Mouse (Mus musculus): ENCODE data around the gene Rac2. TPM values are rescaled to one million over a fixed set of nuclear protein-coding genes. Genes with fewer than 3 reads are reported as not detected.

Rac2 gene
- polyA plus RNA-seq, 1 experiment = 136 TPM

DNA sequence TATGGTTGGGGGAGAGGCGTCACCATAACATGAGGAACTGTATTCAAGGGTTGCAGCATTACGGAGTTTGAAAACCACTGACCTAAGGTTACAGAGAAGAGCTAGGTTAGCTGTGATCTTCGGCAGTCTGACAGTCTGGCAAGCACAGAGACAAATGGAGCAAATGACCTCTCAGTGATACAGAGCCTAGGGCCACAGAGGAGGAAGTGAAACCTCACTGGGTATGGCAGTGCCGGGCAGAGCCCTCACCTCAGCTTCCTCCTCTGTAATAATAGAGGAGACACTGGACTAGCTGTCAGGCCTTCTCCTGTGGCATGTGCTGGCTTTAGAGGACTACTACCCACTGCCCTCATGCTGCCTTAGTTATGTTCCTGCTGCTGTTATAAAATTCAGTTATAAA lies 16.3 kb upstream of the Rac2 start:
- Histone ChIP-seq H3K27ac (ENCODE audit: insufficient read depth, low read depth, low read length) (no peak overlapping the region; the same call in 1 of the 2 replicates), H3K36me3 (ENCODE audit: control insufficient read depth, insufficient read depth, low read length) (no peaks in the 10 kb centered on the region), H3K4me3 (ENCODE audit: low read depth, low read length) (no peak overlapping the region), H3K27me3 (ENCODE audit: control insufficient read depth, insufficient read depth, low read length) (no peaks in the 10 kb centered on the region), H3K4me1 (ENCODE audit: control insufficient read depth, insufficient read depth, insufficient read length, low read length) (peaks cover 6% of the 10 kb centered on the region; the same call in 1 of the 2 replicates)
- no peak for TF ChIP-seq POLR2A (IDR thresholded peaks at IDR 0.05; ENCODE audit: low read depth, low read length)
- no peak for TF ChIP-seq CTCF (IDR thresholded peaks at IDR 0.05; ENCODE audit: extremely low read depth, insufficient read length, insufficient replicate concordance, low read depth, low read length)
- 65% methylated on average over 4 of the region's 4 CpGs for WGBS

GRCm38 (mm10) chr15:78588049-78588448 lies 15.5 kb upstream of the Rac2 start:
- TF ChIP-seq POLR2A (IDR thresholded peaks at IDR 0.05; ENCODE audit: low read depth, low read length) (no peak), CTCF (IDR thresholded peaks at IDR 0.05; ENCODE audit: extremely low read depth, insufficient read length, insufficient replicate concordance, low read depth, low read length) (no peak)
- Histone ChIP-seq H3K4me3 (ENCODE audit: low read depth, low read length) (no peak overlapping the region), H3K36me3 (ENCODE audit: control insufficient read depth, insufficient read depth, low read length) (no peaks in the 10 kb centered on the region), H3K27ac (ENCODE audit: insufficient read depth, low read depth, low read length) (no peak overlapping the region), H3K27me3 (ENCODE audit: control insufficient read depth, insufficient read depth, low read length) (no peaks in the 10 kb centered on the region), H3K4me1 (ENCODE audit: control insufficient read depth, insufficient read depth, insufficient read length, low read length) (peaks cover 6% of the 10 kb centered on the region; the same call in 1 of the 2 replicates)
- 71% methylated on average over 4 of the region's 4 CpGs for WGBS

DNA sequence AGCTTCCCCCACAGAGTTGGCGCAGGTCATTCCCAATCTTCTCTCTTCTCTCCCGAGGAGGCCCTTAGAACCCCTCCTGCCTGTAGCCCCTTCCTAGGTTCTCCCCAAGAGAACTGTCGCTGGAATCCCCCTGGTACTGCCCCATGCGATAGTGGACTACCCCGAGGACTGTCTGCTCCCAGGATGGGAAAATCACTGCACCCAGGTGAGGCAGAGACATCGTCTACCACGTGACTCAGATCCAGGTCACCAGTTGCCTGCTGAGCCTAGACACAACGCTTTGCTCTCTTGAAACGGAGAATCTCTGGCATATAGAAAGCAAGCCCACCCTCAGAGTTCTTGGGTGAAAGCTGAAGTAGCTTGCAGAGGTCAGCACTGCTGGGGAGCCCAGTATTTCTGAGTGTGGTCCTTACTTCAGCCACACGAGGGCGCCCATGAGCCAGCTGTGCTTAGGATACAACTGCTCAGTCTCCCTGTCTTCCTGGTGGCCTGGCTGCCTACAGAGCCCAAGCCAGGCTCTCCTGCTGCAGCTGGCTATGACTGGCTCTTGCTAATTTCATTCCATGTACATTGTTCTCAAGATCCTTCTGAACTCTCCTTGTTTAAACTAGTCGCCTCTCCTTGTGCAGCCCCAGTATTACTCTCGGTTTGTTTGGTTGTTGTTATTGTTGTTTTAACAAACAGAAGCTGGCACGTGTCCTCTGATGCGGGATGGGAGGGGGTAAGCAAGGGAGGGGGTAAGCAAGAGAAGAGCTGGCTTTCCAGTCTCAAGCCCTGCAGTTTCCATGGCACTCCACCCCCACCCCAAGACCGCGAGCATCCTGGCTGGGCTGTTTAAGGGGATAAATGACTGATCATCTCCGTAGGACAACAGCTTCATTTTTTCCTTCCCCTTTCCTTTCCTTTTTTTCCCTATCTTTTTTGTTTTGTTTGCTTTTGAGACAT lies 14.7 kb upstream of the Rac2 start:
- H3K27ac ChIP-seq (ENCODE audit: insufficient read depth, low read depth, low read length) = no peak overlapping the region
- H3K4me1 ChIP-seq (ENCODE audit: control insufficient read depth, insufficient read depth, insufficient read length, low read length) = peaks cover 6% of the 10 kb centered on the region; the same call in 1 of the 2 replicates
- WGBS = 54% methylated on average over 18 of the region's 18 CpGs
- H3K36me3 ChIP-seq (ENCODE audit: control insufficient read depth, insufficient read depth, low read length) = no peaks in the 10 kb centered on the region
- no peaks in the 10 kb centered on the region for H3K27me3 ChIP-seq (ENCODE audit: control insufficient read depth, insufficient read depth, low read length)
- TF ChIP-seq CTCF (IDR thresholded peaks at IDR 0.05; ENCODE audit: extremely low read depth, insufficient read length, insufficient replicate concordance, low read depth, low read length) = peak; percentile 85
- no peak for TF ChIP-seq POLR2A (IDR thresholded peaks at IDR 0.05; ENCODE audit: low read depth, low read length)
- H3K4me3 ChIP-seq (ENCODE audit: low read depth, low read length) = no peak overlapping the region

DNA sequence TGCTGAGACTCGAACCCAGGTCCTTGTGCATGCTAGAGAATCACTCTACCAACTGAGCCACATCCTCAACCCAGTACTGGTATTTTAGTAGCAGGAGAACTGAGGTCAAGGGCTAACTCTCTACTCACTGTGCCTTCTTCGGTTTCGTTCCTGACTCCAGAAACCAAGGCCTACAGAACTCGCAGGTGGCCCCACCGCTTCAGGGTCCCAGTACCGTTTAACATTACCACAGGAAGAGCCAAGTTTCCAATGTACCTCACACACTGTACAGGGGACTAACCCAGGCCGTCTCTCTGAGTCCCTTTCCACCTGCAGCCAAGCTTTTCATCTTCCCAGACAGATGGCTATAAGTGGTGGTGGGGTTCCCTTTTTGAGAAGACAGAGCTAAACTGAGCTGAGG lies 12.8 kb upstream of the Rac2 start:
- TF ChIP-seq CTCF (IDR thresholded peaks at IDR 0.05; ENCODE audit: extremely low read depth, insufficient read length, insufficient replicate concordance, low read depth, low read length) (no peak), POLR2A (IDR thresholded peaks at IDR 0.05; ENCODE audit: low read depth, low read length) (no peak)
- 81% methylated on average over 7 of the region's 7 CpGs for WGBS
- Histone ChIP-seq H3K4me1 (ENCODE audit: control insufficient read depth, insufficient read depth, insufficient read length, low read length) (peaks cover 6% of the 10 kb centered on the region; the same call in 1 of the 2 replicates), H3K4me3 (ENCODE audit: low read depth, low read length) (no peak overlapping the region), H3K27ac (ENCODE audit: insufficient read depth, low read depth, low read length) (no peak overlapping the region), H3K27me3 (ENCODE audit: control insufficient read depth, insufficient read depth, low read length) (no peaks in the 10 kb centered on the region), H3K36me3 (ENCODE audit: control insufficient read depth, insufficient read depth, low read length) (no peaks in the 10 kb centered on the region)

DNA sequence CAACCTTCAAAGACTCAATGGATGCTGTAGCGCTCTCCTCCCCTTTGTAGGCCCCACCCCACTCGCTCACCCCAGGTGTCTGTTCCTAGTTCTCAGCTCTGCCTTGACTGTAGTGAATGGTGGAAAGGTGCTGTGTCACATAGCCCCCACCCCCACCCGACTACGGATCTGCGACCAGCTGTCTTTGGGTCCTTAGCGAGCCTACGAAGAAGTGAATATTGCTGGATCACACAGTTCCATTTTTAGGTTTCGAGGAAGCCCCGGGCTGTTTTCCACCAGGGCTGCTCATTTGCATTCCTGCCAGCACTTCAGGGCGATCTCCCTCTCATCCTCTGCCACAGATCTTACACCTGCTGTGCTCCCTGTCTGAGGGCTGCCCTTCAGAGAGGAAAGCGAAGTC lies 10.8 kb upstream of the Rac2 start:
- no peak overlapping the region for H3K4me3 ChIP-seq (ENCODE audit: low read depth, low read length)
- 48% methylated on average over 11 of the region's 11 CpGs for WGBS
- no peaks in the 10 kb centered on the region for H3K27me3 ChIP-seq (ENCODE audit: control insufficient read depth, insufficient read depth, low read length)
- TF ChIP-seq POLR2A (IDR thresholded peaks at IDR 0.05; ENCODE audit: low read depth, low read length) = no peak
- TF ChIP-seq CTCF (IDR thresholded peaks at IDR 0.05; ENCODE audit: extremely low read depth, insufficient read length, insufficient replicate concordance, low read depth, low read length) = no peak
- peaks cover 5% of the 10 kb centered on the region; the same call in 1 of the 2 replicates for H3K4me1 ChIP-seq (ENCODE audit: control insufficient read depth, insufficient read depth, insufficient read length, low read length)
- H3K27ac ChIP-seq (ENCODE audit: insufficient read depth, low read depth, low read length) = no peak overlapping the region
- H3K36me3 ChIP-seq (ENCODE audit: control insufficient read depth, insufficient read depth, low read length) = no peaks in the 10 kb centered on the region

DNA sequence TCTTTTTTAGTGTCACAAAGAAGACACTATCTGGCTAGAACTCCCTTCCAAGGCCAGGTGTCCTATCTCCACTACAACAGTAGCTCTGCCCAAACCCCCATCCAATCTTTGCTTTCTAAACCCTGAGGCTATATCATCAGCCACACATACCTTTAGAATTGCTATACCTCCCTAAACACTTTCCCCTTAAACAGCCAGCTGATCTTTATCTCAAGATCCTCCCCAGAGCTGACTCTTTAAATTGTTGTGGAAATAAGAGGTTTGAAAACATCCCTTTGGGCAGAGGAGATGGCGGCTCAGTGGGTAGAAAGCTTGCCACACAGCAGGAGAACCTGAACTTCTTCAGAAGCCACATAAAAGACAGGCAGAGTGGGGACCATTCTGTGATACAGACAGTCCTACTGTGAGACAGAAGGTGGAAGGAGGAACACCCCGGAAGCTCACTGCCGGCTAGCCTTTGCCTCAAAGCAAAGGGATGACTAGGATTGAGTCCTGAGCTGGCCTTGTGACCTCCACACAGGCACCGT lies 3.8 kb upstream of the Rac2 start:
- peaks cover 10% of the 10 kb centered on the region; the same call in 1 of the 2 replicates for H3K4me1 ChIP-seq (ENCODE audit: control insufficient read depth, insufficient read depth, insufficient read length, low read length)
- no peak overlapping the region for H3K27ac ChIP-seq (ENCODE audit: insufficient read depth, low read depth, low read length)
- H3K4me3 ChIP-seq (ENCODE audit: low read depth, low read length) = no peak overlapping the region
- WGBS = 78% methylated on average over 4 of the region's 4 CpGs
- no peaks in the 10 kb centered on the region for H3K36me3 ChIP-seq (ENCODE audit: control insufficient read depth, insufficient read depth, low read length)
- TF ChIP-seq POLR2A (IDR thresholded peaks at IDR 0.05; ENCODE audit: low read depth, low read length) = no peak
- no peak for TF ChIP-seq CTCF (IDR thresholded peaks at IDR 0.05; ENCODE audit: extremely low read depth, insufficient read length, insufficient replicate concordance, low read depth, low read length)
- H3K27me3 ChIP-seq (ENCODE audit: control insufficient read depth, insufficient read depth, low read length) = no peaks in the 10 kb centered on the region

DNA sequence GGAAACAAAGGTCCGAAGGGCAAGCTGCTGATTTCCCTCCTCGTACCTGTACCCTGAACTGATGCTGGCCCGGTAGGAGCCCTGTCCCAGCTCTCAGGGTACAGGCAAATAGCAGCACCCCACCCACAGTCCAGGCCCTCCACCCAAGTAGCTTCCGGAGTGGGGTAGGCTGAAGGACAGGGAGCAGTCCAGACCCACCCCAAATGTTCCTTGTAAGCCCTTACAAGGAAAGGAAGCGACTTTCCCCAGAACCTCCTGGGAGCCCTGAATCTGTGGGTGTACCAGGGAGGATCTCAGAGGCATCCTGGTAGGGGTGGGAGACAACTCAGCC lies 348 bp downstream of the Rac2 start:
- H3K4me1 ChIP-seq (ENCODE audit: control insufficient read depth, insufficient read depth, insufficient read length, low read length) = 0 out of 2 replicates have a peak, but pooled peaks cover 6% of the 10 kb centered on the region
- WGBS = 63% methylated on average over 5 of the region's 5 CpGs
- H3K27ac ChIP-seq (ENCODE audit: insufficient read depth, low read depth, low read length) = peak overlapping the region; percentile 75
- H3K36me3 ChIP-seq (ENCODE audit: control insufficient read depth, insufficient read depth, low read length) = no peaks in the 10 kb centered on the region
- H3K4me3 ChIP-seq (ENCODE audit: low read depth, low read length) = peak overlapping the region; percentile 63
- no peaks in the 10 kb centered on the region for H3K27me3 ChIP-seq (ENCODE audit: control insufficient read depth, insufficient read depth, low read length)
- TF ChIP-seq CTCF (IDR thresholded peaks at IDR 0.05; ENCODE audit: extremely low read depth, insufficient read length, insufficient replicate concordance, low read depth, low read length) = no peak
- TF ChIP-seq POLR2A (IDR thresholded peaks at IDR 0.05; ENCODE audit: low read depth, low read length) = no peak
